Mouse (Mus musculus) kidney, postnatal 36 days (tissue): Measurements from ENCODE around the gene Gm17581.
"Not testable (repeated sequence)": the region's sequence is repeated elsewhere in the genome, so short reads cannot be mapped to it uniquely, and the experiment has no call there.

Experiments used
- DNase-seq, 2 experiments: peaks; one replicate each; pipeline ENCODE4 v3.0.0; 2021 to 2022; ENCODE audit warnings: mixed read lengths in 2 of 2

Gene Gm17581

GRCm38 (mm10) chr2:155736936-155737335 lies 1.3 kb upstream of the Gm17581 start:
- no peak for DNase-seq

DNA sequence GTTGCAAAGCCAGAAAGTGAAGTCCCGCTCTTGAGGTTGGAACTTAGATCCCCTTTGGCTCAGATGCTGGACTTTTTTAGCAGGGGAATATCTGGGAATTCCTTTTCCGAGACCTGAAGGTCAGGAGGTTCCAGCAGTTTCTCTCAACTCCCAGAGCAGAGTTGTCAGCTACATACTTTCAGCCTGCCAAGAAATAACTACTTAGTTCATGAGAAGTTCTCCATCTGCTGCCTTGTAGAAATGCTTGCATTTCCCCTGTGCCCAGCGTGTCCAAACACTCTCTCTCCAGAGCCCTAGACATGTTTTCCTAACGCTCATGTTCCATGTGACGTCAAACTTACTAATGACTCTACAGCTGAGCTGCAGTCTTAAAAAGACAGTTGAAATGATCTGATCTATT lies 586 bp downstream of the Gm17581 start:
- DNase-seq, result no peak

GRCm38 (mm10) chr2:155729158-155729645 lies 6.5 kb downstream of the Gm17581 start, which contains the start of gene Edem2:
Edem2 (minus strand) TSS chr2:155729475.
- DNase-seq, result peak; percentile 95

DNA sequence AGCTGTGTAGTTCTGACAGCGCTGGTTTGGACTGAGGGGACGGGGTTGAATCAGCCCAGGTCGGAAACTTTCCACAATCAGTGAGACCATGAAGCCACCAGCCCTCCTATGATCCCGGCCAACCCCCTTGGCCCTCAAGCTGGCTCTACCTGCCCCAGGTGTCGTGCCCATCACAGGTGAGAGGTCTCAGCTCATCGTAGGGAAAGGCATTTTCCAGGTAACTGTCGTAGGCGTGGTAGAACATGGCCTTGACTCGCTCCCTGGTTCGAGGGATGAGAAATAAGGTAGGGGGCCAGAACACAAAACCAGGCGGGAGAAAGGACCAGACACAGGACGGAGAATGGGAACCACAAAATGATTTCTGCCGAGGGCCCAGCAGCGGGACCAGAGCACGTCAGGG lies 6.9 kb downstream of the Gm17581 start:
- DNase-seq, result no peak

GRCm38 (mm10) chr2:155727764-155728395 lies 7.8 kb downstream of the Gm17581 start:
- no peak for DNase-seq

DNA sequence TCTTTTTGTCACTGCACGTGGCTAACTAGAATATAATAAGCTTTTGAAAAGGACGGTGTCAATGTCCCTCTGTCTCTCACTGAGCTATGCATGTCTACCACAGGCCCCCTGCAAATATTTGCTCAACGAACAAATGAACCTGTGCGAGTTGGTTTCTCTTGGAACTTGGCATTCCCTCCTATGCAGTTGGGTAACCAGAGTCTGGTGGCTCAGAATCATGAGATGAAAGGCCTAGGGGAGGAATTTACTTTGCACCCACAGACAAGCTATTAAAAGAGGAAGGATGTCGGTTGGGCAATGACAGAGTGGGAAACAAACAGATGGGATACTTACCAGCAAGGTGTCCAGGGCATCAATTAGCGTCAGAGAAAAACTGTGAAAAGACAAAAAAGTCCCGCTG lies 9.4 kb downstream of the Gm17581 start:
- DNase-seq, result no peak

- DNase-seq, result no peak
Observed at GRCm38 (mm10) chr2:155724526-155724925, 11.1 kb downstream of the Gm17581 start.

DNA sequence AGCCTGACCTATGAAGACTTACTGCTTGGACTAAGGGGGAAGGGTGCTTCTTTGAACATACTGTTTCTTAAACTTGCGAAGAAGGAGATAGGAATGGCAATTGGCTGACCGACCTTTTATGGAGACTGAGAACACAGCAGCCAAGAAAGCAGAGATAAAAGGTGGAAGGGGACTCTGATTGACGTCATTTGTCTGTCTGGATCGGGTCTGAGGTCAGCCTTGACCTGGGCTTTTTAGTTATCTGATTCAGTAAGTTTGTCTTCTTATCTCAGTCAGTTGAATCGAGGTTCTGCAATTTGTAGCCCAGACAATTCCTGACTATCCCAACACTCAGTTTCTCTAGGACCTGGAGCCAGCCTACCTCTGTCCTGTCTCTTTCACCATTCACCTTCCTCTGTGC lies 11.6 kb downstream of the Gm17581 start:
- DNase-seq, result no peak

DNA sequence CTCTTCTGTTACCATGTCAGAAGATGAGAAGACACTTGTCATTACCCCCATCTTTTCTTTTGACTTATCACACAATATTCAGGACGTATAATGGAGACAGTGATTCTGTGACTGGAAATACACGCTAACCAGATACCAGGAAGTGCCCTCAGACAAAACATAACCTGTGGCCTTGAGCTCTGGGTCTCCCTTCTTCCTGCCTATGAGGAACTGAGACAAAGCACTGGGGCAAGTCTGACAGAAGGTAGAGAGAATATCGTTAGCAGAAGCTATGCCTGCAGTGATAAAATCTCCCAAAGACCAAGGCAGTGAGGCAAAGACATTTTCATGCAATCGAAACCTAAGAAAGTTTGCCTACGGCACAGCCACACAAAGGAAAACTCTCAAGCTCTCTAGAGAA lies 15.1 kb downstream of the Gm17581 start:
- no peak for DNase-seq

DNA sequence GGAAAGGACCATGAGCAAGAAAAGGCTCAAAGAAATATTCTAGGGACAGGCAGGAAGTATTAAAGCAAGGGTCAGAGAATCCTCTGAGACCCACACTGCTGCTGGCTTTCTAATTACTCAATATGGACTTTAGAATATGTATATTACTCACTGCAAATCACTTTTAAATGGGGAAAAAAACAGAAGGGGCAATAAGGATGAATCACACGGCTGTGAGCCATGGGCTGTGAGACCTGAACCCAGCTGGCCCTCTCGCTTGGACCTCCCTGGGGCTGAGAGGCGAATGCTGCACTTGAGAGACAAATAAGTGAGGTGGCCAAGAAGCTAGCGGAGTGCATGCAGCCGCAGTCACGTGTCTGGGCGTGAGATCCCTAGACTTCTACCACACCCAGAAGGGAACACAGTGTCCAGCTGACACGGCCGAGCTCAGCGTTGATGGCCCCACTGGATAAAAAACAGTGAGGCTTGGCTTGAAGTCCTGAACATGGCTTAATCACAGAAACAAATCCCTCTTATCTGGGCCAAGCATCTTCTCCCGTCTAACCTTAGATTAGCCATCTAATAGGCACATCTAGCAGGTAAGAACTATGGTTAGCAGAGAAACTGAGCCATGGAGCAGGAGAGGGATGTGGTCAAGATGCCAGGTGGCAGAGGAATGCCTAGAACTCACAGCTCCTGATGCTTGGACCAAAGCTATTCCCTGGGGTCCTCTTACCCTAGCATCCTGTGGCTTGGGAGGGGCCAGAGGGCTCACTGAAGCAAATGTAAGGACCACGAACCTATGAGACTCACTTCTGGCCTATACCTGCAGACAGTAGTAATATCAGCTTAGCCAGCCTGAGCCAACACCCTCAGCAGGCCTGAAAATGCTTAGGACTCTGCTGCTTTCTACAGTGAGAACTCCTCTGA lies 18.3 kb downstream of the Gm17581 start:
- DNase-seq, result no peak

DNA sequence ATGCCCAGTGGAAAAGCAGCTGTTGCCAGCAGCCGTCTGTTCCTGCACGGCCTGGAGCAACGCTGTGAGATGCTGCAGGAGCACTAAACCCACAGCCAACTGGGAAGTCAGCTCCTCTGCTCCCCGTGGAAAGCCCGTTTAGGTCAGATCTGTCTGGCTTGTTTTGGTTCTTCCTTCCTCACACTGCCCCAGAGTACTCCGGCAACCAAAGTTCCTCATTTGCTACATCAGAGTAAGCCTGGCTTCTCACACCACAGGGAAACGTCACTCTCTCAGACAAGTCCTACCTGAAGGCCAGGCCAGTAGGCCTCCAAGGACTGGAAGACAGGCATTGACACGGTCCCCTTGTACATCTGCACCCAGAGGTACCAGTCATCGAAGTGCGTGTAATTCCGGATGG lies 25.1 kb downstream of the Gm17581 start:
- DNase-seq, result no peak

DNA sequence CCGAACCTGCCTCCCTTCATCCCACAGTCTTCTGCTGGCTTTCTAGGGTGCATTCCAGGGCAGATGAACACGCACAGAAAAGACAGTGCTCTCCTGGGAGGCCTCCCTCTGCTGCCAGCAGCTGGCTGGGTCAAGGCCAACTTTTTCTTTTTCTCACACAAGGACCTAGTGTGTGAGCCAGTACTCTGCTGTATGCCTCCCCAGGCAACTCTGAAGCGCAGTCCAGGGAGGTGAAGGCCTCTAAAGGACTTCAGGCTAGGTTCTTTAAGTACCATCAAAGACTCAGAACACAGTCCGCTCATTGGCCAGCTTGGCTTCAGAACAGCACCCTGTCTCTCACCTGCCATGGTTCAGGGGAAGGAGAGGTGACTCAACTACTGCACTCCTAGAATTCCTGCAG lies 28.4 kb downstream of the Gm17581 start:
- DNase-seq, result no peak

DNA sequence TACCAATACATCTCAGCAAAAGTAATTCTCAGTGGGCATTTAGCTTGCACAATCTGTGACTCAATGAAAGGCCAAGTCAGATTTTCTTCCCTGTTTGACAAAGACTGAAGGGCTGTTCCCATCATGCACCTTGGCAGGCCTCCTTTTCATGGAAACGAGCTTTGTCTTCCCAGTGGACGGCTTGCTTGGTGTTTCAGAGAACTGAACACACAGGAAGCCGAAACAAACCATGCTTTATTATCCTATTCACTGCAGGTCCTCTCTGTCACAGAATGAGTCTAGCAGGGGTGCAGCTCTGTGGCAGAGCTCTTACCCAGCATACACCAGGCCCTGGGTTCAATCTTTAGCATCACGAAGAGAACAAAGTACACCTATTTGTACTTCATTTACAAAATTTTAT lies 32.0 kb downstream of the Gm17581 start:
- no peak for DNase-seq

DNA sequence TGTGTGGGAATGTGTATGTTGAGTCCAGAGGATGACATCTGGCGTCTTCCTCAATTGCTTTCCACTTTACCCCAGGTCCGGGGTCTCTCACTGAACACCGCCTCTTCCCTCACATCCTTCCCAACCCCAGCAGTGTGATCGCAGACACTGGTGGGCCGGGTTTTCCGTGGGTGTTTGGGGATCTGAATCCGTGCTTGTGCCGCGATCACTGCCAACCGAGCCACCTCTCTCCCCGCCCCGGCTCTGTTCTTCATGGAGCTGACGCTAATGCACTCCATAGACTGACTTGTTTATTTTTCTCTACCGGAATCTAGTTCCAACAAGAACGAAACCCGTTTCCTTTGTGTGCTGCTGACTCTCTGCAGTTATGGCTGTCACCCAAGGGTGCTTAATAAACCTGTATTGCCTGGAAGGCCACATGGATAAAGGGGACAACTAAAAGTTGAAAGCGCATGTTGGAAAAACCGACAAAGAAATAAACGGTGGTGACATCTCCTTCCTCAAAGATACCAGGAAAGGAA lies 34.2 kb downstream of the Gm17581 start:
- no peak for DNase-seq

GRCm38 (mm10) chr2:155698443-155698842 lies 37.2 kb downstream of the Gm17581 start:
- DNase-seq, result not testable (repeated sequence)

DNA sequence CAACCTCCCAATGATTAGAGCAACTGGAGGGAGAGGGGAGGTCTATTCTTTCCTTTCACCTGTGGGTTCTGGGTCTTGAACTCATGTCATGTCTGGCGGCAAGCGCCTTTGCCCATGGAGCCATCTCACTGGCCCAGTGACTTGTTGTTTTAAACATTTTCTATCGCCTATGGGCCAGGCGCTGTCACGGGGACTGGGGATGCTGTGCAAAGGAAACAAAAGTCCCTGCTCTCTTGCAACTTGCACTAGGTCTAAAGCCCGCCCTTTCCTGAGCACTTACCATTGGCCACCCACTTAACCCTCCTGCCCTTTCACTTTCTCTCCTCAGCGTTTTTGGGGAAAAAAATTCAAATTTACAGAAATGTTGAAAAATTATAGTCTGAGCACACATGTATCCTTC lies 38.8 kb downstream of the Gm17581 start:
- no peak for DNase-seq

DNA sequence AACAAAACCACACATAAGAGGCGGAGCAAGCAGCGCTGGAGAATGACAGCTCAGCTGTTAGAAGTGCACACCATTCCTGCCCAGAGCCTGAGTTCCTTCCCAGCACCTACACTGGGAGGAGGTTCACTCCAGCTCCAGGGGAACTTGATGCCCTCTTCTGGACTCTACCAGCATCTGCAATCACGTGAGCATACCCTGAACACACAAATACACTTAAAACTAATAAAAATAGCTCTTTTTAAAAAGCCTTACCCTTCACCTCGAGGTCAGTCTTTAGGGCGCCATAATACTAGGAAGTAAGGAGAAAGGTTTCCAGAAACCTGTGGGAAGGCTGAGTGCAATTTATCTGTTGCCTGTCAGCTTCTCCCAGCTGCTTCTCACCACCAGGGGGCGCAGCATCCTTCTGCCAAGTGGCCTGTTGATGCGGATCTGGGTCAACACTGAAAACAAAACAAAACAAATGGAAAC lies 39.5 kb downstream of the Gm17581 start:
- DNase-seq, result peak; percentile 85 to 97

GRCm38 (mm10) chr2:155695316-155695715 lies 40.4 kb downstream of the Gm17581 start:
- no peak for DNase-seq

- no peak for DNase-seq
Observed at GRCm38 (mm10) chr2:155694564-155694963, 41.1 kb downstream of the Gm17581 start.

GRCm38 (mm10) chr2:155693136-155693535 lies 42.5 kb downstream of the Gm17581 start:
- peak; percentile 20 to 29 for DNase-seq

GRCm38 (mm10) chr2:155691723-155692493 lies 43.8 kb downstream of the Gm17581 start, which contains the start of gene Trpc4ap:
Trpc4ap (minus strand) TSS chr2:155692384.
- DNase-seq, result peak; percentile 96 to 97

DNA sequence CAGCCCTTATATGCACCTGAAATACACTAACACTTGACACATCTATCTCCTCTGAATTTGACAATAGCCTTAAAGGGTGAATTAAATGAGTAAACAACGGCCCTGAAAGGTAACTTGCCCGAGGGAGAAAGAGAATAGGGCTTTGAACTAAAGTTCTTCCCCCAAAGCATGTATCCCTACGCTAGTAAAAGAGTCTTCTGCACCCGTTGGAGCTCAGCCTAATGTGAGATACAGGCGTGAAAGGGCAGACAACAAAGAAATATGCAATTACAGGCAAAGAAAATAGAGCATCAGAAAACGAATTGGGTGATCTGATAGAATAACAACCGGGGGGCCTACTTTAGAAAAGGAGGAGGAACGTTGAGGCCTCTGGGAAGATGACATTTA lies 44.3 kb downstream of the Gm17581 start:
- DNase-seq, result no peak

DNA sequence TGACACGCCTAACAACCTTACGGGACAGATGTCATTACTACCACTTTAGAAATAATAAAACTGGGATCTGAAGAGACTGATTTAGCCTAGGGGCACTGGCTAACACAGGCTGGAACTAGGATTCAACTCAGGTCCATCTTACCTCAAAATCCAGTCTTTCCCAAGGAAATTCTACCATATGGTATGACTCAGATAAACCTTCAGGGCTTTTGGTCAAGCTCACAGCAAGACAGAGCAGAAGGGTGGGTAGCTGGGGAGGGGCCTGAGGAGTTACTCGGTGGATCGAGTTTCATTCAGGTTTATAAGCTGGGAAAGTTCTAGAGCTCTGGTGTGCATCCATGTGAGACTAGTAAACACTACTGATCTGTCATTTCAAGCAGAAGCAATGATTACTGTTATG lies 46.5 kb downstream of the Gm17581 start:
- DNase-seq, result no peak
